Mouse (Mus musculus) CD4-positive helper T cell, adult 2 months (primary cell): ENCODE data around the gene Ppard.

Experiments used
- DNase-seq: peaks from one replicate; pipeline ENCODE4 v3.0.0-alpha.2; 2012; ENCODE audit warnings: low read depth, missing footprints, low spot score

Gene Ppard

DNA sequence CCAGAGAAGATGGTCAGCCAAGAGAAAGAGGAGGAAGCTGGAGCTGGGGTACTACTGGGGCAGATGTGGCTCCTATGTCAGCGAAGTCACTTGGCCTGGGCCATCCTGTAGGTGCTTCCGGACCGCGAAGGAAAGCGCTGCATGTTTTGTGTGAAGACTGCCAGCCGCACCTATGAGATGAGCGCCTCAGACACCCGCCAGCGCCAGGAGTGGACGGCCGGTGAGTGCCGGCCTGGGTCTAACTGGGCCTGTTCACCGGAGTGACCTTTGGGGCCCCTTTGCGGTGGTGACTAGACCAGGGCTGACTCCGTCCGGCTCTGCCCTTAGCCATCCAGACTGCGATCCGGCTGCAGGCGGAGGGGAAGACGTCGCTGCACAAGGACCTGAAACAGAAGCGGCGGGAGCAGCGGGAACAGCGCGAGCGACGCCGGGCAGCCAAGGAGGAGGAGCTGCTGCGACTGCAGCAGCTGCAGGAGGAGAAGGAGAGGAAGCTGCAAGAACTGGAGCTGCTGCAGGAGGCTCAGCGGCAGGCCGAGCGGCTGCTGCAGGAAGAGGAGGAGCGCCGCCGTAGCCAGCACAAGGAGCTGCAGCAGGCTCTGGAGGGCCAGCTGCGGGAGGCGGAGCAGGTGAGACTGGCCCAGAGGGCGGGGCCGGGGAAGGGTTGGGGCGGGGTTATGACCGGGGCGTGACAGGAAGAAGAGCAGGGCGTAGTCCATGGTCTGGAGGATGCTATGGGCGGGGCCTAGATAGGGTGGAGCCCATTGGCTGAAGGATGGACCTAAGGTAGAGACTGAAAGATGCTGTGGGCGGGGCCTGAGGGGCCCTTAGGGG, 8.7 kb upstream of the Ppard start:
- peak; percentile 96 for DNase-seq

GRCm38 (mm10) chr17:28224615-28225014, 7.9 kb upstream of the Ppard start:
- no peak for DNase-seq

GRCm38 (mm10) chr17:28226014-28226413, 6.5 kb upstream of the Ppard start:
- DNase-seq: peak; percentile 91

GRCm38 (mm10) chr17:28230486-28230885, 2.0 kb upstream of the Ppard start:
- no peak for DNase-seq

DNA sequence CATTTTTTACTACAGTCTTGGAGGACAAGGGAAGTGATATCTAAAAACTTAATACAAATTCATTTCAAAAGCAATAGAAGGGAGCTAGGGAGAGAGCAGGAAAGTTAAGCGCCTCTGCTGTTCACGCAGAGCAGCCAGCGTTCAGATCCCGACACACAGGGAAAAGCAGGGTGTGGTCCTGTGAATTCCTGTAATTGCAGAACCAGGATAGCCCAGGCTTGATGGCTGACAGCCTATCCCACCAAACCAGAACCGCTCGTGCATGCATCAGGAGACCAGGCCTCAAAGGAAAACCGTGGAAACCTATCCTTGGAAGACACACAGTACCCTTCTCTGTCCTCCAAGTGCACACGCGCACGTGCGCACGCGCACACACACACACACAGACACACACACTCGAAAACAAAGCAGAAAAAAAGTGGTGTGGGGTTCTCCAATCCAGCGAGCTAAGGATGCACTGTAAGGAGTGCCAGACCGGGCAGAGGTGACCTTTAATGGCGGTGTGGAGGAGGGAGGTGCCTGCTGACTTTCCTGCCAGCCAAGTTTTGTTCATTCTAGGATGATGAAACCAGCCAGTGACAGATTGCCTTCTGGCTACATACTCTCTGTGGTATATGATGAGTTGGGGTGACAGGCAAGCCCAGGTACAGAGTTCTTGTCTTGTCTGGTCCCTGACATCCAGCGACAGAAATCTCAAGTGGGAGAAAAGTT, 1.3 kb upstream of the Ppard start:
- no peak for DNase-seq

DNA sequence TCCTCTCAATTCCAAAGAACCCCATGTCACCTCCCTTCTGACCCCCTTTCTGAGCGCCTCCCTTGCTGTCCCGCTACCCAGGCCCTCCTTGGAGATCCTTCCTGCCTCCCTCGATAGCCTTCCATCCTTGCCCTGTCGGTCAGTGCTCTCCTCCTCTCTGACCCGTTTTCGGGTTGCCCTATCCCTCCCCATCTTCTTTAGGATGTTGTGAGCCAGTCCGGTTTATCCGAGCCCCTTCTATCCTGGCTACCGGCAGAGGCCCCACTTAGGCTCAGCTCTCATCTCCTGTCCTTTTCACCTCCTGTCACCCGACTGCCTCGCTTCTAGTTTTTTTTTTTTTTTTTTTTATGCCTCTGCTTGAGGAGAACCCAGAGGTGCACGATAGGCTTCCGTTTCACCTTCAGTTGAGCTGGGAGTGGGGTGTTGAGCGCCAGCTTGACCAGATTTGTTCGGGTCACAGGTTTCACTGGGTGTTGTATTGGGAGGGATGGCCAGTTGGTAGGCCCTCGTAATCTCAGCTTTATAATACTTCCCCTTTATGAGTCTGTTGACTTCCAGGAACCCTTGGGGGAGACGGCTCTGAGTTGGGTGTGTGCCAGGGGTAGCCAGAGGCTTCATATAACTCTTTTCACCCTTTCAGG, 711 bp downstream of the Ppard start:
- DNase-seq: peak; percentile 60

DNA sequence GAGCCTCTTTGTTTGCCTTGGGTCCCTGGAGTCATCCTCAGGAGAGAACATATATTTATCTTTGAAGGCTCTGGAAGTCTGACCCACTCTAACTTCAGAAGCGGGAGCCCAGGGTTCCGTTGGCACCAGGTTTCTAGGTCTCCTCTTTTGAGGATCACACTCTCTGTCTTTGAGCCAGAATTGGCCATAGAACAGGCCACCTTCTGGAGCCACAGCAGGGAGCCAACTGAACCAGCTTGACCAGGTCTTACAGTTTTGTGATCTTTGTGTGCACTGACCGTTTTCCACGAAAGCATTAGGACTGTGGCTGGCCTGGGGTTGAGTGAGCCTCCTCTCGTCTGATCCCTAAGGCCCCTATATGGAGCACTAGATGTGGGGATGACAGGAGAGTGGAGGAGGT, 2.1 kb downstream of the Ppard start:
- DNase-seq: no peak

DNA sequence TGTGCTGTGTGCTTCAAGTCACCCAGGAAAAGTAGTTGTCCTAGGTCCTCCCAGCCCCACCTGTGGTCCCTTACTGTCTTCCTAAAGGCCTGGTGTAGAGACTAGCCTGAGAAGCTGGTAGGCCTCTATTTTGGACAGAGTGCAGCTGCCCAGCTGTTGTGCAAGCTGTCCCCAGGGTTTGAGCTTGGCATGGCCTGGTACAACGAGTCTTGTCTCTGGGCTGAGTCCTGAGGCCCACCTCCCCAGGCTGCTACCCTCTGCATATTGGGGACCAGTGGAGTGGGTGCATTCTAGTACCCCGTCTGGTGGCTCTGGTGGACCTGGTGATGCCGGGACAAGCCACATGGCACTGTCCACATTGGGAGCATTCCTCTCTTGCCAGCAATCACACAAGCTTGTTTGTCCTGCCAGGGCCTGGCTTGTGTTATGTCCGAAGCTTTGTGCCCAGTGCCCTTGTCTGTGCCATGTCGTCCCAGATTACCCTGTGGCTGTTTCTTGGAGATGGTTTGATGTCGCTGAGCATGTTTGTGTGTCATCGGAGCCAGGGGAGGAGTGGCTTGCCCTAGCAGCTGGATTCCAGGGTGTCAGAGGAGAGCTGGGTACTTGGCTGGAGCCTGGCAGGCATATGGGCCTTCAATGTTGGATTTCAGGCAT, 3.6 kb downstream of the Ppard start:
- DNase-seq: no peak

DNA sequence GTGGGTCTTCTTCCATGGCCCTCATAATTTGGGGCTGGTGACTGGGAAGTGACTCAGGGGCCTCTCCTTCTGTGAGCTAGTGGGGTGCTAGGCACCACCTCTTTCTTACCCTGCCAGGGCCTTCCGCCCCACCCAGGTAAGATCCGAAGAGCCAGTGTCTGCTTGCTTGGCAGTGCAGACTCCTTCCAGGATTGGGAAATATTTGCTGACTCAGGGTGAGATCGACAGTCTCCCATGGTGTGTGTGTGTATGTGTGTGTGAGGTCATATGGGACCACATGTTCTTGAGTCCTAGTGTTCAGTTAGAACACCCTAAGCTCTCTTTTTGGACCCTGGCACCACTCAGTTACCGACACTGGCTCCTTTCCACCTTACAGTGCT, 4.1 kb downstream of the Ppard start:
- DNase-seq: no peak

DNA sequence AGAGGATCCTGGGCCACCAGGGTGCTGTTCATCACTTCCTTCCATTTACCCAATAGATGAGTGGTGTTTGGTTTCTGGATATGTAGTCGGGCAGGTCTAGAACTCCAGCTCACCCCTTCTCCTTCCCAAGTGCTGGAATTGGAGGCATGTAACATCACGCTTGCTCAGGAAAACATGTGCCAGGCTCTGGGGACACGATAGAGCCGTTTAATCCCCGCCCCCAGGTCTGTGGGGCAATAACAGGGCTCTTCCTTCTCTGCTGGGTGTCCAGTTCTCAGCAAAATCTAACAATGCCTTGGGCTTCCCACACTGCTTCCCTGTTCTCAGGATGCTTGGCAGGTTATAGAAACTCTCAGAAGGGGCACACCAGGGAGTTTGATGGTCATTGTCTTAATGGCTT, 4.9 kb downstream of the Ppard start:
- no peak for DNase-seq

- DNase-seq: no peak
These were observed 5.4 kb downstream of the Ppard start for GRCm38 (mm10) chr17:28237874-28238273.

DNA sequence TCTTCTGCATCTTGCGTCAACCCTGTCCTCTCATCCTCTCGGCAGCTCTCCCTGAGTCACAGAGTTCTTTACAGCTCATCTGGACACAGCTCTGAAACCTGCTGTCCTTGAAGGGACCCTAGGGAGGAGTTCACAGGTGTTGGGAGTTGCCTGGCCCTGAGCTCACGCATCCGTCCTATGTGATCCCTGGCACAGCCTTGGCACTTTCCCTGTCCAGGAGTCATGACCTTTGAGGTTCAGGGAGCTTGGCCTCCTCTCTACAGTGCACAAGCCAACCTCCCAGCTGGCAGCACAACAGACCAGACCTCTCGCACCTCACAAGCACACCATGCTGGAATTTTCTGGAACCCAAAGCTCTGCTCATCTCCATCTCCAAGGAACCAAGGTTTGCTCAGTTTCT, 8.3 kb downstream of the Ppard start:
- no peak for DNase-seq

DNA sequence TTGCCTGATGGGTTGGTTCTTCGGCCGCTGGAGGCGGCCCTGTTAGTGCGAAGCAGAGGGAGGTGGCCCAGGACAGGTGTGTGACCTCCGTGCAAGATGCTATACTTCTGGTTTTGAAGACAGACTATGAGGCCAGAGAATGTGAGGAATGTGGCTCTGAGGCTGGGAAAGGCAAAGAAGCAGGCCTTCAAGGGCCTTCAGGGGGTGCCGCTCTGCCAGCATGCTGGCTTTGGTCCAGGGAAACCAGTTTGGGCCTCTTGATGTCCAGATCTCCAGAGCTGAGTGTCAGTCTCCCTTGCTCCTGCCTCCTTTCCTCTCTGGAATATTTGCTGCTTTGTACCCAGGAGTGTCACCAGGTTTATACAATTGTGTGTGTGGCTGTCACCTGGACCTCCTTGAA, 9.8 kb downstream of the Ppard start:
- DNase-seq: no peak

DNA sequence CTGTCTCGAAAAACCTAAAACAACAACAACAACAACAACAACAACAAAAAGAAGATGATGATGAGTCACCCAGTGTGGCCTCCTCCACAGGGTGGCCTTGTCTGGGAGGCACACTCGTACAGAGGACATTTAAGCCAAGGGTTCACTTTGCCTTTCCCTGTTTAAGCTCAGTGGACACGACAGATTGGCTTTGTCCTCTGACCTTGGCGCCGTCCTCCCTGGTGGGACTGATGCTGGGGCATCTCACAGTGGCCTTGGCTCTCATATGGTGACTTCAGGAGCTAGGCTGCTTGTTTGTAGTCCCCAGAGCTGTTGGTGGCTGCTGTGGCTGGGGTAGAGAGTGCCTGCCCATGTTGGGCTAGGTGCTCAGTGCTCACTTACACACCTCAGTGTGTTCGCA, 11.7 kb downstream of the Ppard start:
- DNase-seq: no peak

GRCm38 (mm10) chr17:28244714-28245113, 12.2 kb downstream of the Ppard start:
- DNase-seq: no peak

GRCm38 (mm10) chr17:28246640-28247039, 14.1 kb downstream of the Ppard start:
- no peak for DNase-seq

DNA sequence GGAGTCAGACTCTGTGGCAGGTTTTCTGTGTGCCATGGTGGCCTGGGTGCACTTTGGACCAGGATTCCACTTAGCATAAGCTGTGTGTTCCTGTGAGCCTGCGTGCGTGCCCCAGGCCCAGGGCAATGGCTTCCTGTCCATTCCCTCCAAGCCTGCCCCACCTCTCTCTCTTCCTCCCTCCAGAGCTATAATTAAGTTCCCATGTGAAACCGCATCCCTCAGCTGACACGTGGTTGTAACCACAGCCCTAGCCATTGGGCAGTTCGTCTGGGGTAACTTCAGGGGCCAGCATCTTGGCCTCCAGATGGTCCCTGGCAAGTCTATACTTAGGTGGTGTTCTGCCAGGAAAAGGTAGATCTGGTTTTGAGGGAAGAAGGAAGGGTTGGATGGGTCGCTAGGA, 15.1 kb downstream of the Ppard start:
- no peak for DNase-seq

- DNase-seq: no peak
These were observed 16.6 kb downstream of the Ppard start for GRCm38 (mm10) chr17:28249062-28249461.

GRCm38 (mm10) chr17:28251579-28252280, 19.2 kb downstream of the Ppard start:
- no peak for DNase-seq

DNA sequence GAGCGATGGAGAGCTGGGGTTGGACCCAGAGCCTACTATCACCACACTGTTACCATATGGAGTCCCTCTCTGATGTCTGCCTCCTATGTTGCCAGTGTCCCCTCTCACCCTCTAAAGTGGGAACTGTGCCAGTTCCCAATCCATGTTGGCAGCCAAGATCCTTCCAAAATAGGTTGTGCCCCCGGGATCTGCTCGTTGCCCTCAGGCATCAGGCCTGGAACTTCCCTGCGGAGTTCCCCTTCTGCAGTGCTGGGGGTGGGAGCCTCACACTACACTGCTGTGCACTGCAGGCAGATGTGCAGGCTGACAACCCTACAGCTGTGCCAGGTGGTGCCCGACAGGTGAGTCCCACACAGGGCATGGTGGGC, 19.8 kb downstream of the Ppard start:
- no peak for DNase-seq

- no peak for DNase-seq
These were observed 20.7 kb downstream of the Ppard start for GRCm38 (mm10) chr17:28253216-28253615.

- no peak for DNase-seq
These were observed 22.3 kb downstream of the Ppard start for GRCm38 (mm10) chr17:28254804-28255203.
